Mouse (Mus musculus) stomach, postnatal 0 days (tissue): Measurements from ENCODE around the gene Frzb.

Experiments
- CTCF ChIP-seq: IDR thresholded peaks from 2 replicates; pipeline ENCODE4 v1.5.1; 2016; ENCODE audit warnings: antibody characterized with exemption, low read depth, mild to moderate bottlenecking, moderate library complexity
- EP300 ChIP-seq: optimal IDR thresholded peaks from 2 replicates; pipeline ENCODE3; 2016; ENCODE audit warnings: antibody characterized with exemption

DNA sequence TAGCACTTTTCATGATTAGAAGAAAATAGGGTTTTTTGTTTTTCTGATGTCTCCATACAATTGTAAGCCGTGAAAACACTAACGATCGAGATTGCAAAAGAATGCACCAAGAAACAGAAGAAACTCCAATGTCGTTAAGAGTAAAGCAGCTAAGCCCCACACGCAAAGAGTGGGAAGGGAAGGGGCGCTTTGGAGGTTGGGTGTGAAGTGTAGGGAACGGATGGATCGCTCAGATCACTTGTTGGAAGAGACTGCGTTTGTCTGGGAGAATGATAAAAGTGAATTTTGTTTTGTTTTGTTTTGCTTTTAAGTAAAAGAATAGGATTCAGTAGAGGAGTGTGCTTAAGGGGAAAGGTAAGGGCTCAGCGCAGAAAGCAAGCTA lies 1.5 kb downstream of the Frzb start:
- no peak for TF ChIP-seq CTCF
- TF ChIP-seq EP300 = no peak
